Mouse (Mus musculus) limb, embryonic 11.5 days (tissue): ENCODE results near the gene Rnd2. TPM values are rescaled to one million over a fixed set of nuclear protein-coding genes. Genes with fewer than 3 reads are reported as not detected.

ENCODE experiments used
- ATAC-seq: fragments of 200-750 bp; cut with Nextera tagmentation; 2 replicates; pipeline ENCODE4 v1.8.0; 2017; ENCODE audit warnings: low read depth; ENCODE audit not compliant: insufficient number of reproducible peaks, low FRiP score, low TSS enrichment
- DNase-seq: peaks from one replicate; pipeline ENCODE4 v3.0.0-alpha.2; 2015; ENCODE audit warnings: low spot score
- H3K27ac ChIP-seq: fragments of 300-500 bp; sonication (generic); replicated peaks from 2 replicates; pipeline ENCODE4 v1.5.1; 2014; ENCODE audit warnings: low read depth, mild to moderate bottlenecking, low read length
- H3K27me3 ChIP-seq: fragments of 300-500 bp; sonication (generic); 2 replicates; pipeline ENCODE4 v1.6.1; 2014; ENCODE audit warnings: mild to moderate bottlenecking, low read length, mixed read lengths; ENCODE audit not compliant: control insufficient read depth, insufficient read depth
- H3K36me3 ChIP-seq: fragments of 300-500 bp; sonication (generic); 2 replicates; pipeline ENCODE4 v1.6.1; 2014; ENCODE audit warnings: mild to moderate bottlenecking, low read length, moderate library complexity, mixed read lengths; ENCODE audit not compliant: control insufficient read depth, insufficient read depth
- H3K4me1 ChIP-seq: fragments of 300-500 bp; sonication (generic); 2 replicates; pipeline ENCODE4 v1.6.1; 2014; ENCODE audit warnings: low read length, mixed read lengths; ENCODE audit not compliant: control insufficient read depth, insufficient read depth
- H3K4me2 ChIP-seq: fragments of 300-500 bp; sonication (generic); 2 replicates; pipeline ENCODE4 v1.6.1; 2014; ENCODE audit warnings: low read depth, mild to moderate bottlenecking, moderate library complexity; ENCODE audit not compliant: severe bottlenecking
- H3K4me3 ChIP-seq: fragments of 300-500 bp; sonication (generic); 2 replicates; pipeline ENCODE4 v1.5.1; 2014; ENCODE audit warnings: low read depth, low read length
- H3K9ac ChIP-seq: fragments of 300-500 bp; sonication (generic); 2 replicates; pipeline ENCODE4 v1.6.1; 2014; ENCODE audit warnings: mild to moderate bottlenecking, low read length
- H3K9me3 ChIP-seq: fragments of 300-500 bp; sonication (generic); 2 replicates; pipeline ENCODE4 v1.6.1; 2016; ENCODE audit warnings: low read length; ENCODE audit not compliant: control insufficient read depth
- WGBS: fragments of 180-500 bp; shearing (Covaris S2); extraction: QIAGEN DNeasy Blood & Tissue Kit; methylation state at CpG from one replicate; pipeline ENCODE4 v1.1.7; 2014; 5-methylcytosine and 5-hydroxymethylcytosine counted together
- microRNA-seq: library from miRNA; unstranded; fragments of <30 nt; microRNA quantifications from one replicate; pipeline ENCODE4, GENCODE M21; 2016
- polyA plus RNA-seq: library from polyadenylated mRNA; unstranded; fragments of >200 nt; fragmentation: Nextera tagmentation; extraction: Ambion mirVana; gene quantifications from 2 replicates; pipeline ENCODE4 v1.2.1, GENCODE M21; 2014

The Rnd2 gene
- polyA plus RNA-seq, 1 experiment from 2014 or later: 4.8 TPM

- 69% methylated on average over 6 of the region's 6 CpGs for WGBS
- H3K36me3 ChIP-seq: no peaks in the 10 kb centered on the region
- no peak overlapping the region for H3K4me3 ChIP-seq
- no peak for DNase-seq
- H3K27me3 ChIP-seq: no peaks in the 10 kb centered on the region
- H3K9ac ChIP-seq: no peak overlapping the region
- no peak overlapping the region for H3K27ac ChIP-seq
- ATAC-seq: no peak
- H3K4me1 ChIP-seq: no peaks in the 10 kb centered on the region
- no peaks in the 10 kb centered on the region for H3K9me3 ChIP-seq
- no peak overlapping the region for H3K4me2 ChIP-seq
Measured at GRCm38 (mm10) chr11:101486126-101486525, 21.3 kb downstream of the Rnd2 start.

DNA sequence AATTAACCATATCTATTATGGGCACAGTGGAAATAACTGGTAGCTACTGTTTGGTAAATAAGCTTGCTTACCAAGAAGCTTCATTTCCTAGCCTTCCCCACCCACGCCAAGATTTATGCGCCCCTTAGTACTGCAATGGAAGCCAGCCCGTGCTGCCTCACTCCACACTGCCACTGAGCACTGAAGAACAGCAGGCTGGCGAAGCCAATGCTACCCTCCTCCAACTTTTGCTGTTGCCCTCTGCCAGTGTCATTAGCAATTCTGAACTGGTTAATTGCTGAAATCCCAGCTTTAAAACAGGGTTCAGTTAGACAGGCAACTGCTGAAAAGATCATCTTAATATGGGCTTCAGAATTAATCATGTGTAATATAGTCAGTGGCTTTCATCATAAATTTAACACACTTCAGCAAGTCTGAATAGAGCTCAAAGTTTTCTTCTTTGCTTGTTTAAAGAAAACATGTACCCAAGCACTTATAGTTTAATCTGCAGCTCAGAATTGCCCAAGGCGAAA, 41.5 kb downstream of the Rnd2 start:
- no peaks in the 10 kb centered on the region for H3K4me1 ChIP-seq
- no peak overlapping the region for H3K4me3 ChIP-seq
- WGBS: 89% methylated on average over 5 of the region's 5 CpGs
- DNase-seq: no peak
- no peak overlapping the region for H3K4me2 ChIP-seq
- H3K36me3 ChIP-seq: peaks cover 8% of the 10 kb centered on the region
- ATAC-seq: no peak
- no peaks in the 10 kb centered on the region for H3K9me3 ChIP-seq
- no peak overlapping the region for H3K9ac ChIP-seq
- no peaks in the 10 kb centered on the region for H3K27me3 ChIP-seq
- no peak overlapping the region for H3K27ac ChIP-seq

DNA sequence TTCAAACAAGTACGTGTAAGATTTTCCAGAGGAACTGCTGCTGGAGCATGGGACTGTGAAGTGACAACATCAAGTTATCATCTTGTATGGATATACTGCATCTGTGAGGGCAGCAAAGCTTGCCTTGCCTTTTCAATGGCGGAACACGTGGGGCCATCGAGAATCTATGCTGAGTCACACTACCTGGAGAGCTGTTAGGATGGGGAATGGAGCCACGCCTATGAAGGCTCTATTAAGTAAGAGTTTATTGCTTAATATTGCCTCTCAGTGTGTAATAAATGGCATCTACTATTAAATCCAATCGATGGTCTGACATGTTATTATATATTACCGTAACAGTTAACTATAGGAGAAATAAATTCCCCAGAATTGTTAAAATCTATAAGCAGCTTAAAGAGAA, 42.3 kb downstream of the Rnd2 start:
- H3K9ac ChIP-seq: no peak overlapping the region
- H3K4me1 ChIP-seq: no peaks in the 10 kb centered on the region
- H3K27ac ChIP-seq: no peak overlapping the region
- DNase-seq: no peak
- WGBS: 92% methylated on average over 7 of the region's 7 CpGs
- no peak for ATAC-seq
- H3K27me3 ChIP-seq: no peaks in the 10 kb centered on the region
- peaks cover 9% of the 10 kb centered on the region for H3K36me3 ChIP-seq
- no peaks in the 10 kb centered on the region for H3K9me3 ChIP-seq
- no peak overlapping the region for H3K4me3 ChIP-seq
- no peak overlapping the region for H3K4me2 ChIP-seq

DNA sequence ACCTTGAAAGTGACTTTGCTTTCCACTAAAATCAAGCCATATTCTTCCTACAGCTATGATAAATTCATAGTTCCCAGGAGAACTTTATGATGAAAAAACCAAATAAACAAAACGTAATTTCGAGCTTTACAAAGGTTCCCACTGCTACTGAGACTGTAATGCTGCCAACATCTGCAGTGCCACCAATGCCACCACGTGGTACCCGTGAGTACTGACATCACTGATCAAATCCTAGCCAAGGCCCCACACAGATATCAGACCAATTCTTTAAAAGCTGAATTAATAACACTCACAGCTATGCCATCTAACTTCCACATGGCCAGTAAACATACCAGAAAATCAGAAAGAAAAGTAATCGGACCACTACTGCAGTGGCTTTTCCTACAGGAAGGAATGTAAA, 54.1 kb downstream of the Rnd2 start:
- Histone ChIP-seq H3K9me3 (no peaks in the 10 kb centered on the region), H3K27me3 (no peaks in the 10 kb centered on the region), H3K4me1 (no peaks in the 10 kb centered on the region), H3K4me3 (no peak overlapping the region), H3K4me2 (no peak overlapping the region), H3K9ac (no peak overlapping the region), H3K27ac (no peak overlapping the region), H3K36me3 (peaks cover 8% of the 10 kb centered on the region; the same call in 1 of the 2 replicates)
- 85% methylated on average over 5 of the region's 5 CpGs for WGBS
- no peak for DNase-seq
- ATAC-seq: no peak

- H3K4me1 ChIP-seq: no peaks in the 10 kb centered on the region
- H3K36me3 ChIP-seq: peaks cover 10% of the 10 kb centered on the region; the same call in 1 of the 2 replicates
- no peak overlapping the region for H3K4me2 ChIP-seq
- WGBS: 90% methylated on average over 6 of the region's 6 CpGs
- H3K27ac ChIP-seq: no peak overlapping the region
- H3K27me3 ChIP-seq: no peaks in the 10 kb centered on the region
- DNase-seq (no peak), ATAC-seq (no peak)
- no peak overlapping the region for H3K4me3 ChIP-seq
- H3K9ac ChIP-seq: no peak overlapping the region
- no peaks in the 10 kb centered on the region for H3K9me3 ChIP-seq
Measured at GRCm38 (mm10) chr11:101519364-101519763, 54.6 kb downstream of the Rnd2 start.

Small RNA genes within 50 kb of the gene (microRNA-seq; reads per million reads assigned to microRNA genes)
- not detected for gene Mir6929

Other genes starting within 250 kb of the Rnd2 start
- gene Ezh1, start 238.5 kb upstream of the Rnd2 start, polyA plus RNA-seq: 12.7 and 13.4 TPM in 2 replicates
- gene Ramp2, start 219.0 kb upstream of the Rnd2 start, polyA plus RNA-seq: 60.4 and 67.2 TPM in 2 replicates
- 111 and 120 TPM in 2 replicates for gene Vps25, start 211.3 kb upstream of the Rnd2 start, polyA plus RNA-seq
- gene Wnk4, start 204.4 kb upstream of the Rnd2 start, polyA plus RNA-seq: 7.0 and 8.1 TPM in 2 replicates
- 1.3 and 1.8 TPM in 2 replicates for gene Cntd1, start 186.0 kb upstream of the Rnd2 start, polyA plus RNA-seq
- 191 and 204 TPM in 2 replicates for gene Coa3, start 185.9 kb upstream of the Rnd2 start, polyA plus RNA-seq
- gene Becn1, start 162.7 kb upstream of the Rnd2 start, polyA plus RNA-seq: 135 and 139 TPM in 2 replicates
- gene Psme3, start 148.8 kb upstream of the Rnd2 start, polyA plus RNA-seq: 158 and 164 TPM in 2 replicates
- gene Aoc2, start 139.9 kb upstream of the Rnd2 start, polyA plus RNA-seq: 1.5 and 1.9 TPM in 2 replicates
- gene Aoc3, start 134.4 kb upstream of the Rnd2 start, polyA plus RNA-seq: not detected in 2 replicates
- not detected in 2 replicates for gene G6pc, start 97.4 kb upstream of the Rnd2 start, polyA plus RNA-seq
- gene Aarsd1, start 47.4 kb upstream of the Rnd2 start, polyA plus RNA-seq: 89.0 and 91.6 TPM in 2 replicates
- 10.4 and 11.5 TPM in 2 replicates for gene Gm27029, start 40.2 kb upstream of the Rnd2 start, polyA plus RNA-seq
- 13.3 and 14.4 TPM in 2 replicates for gene Rundc1, start 39.9 kb upstream of the Rnd2 start, polyA plus RNA-seq
- 4.3 and 4.5 TPM in 2 replicates for gene Ptges3l, start 39.7 kb upstream of the Rnd2 start, polyA plus RNA-seq
- gene Rpl27, start 22.7 kb upstream of the Rnd2 start, polyA plus RNA-seq: 459 and 489 TPM in 2 replicates
- 3.3 and 3.4 TPM in 2 replicates for gene Ifi35, start 16.6 kb upstream of the Rnd2 start, polyA plus RNA-seq
- gene Vat1, start 1.2 kb downstream of the Rnd2 start, polyA plus RNA-seq: 17.7 and 19.3 TPM in 2 replicates
- gene Brca1, start 87.0 kb downstream of the Rnd2 start, polyA plus RNA-seq: 23.2 and 23.3 TPM in 2 replicates
- 64.1 and 69.6 TPM in 2 replicates for gene Nbr1, start 87.2 kb downstream of the Rnd2 start, polyA plus RNA-seq
- gene Tmem106a, start 117.2 kb downstream of the Rnd2 start, polyA plus RNA-seq: 0.67 and 1.3 TPM in 2 replicates
- not detected in 2 replicates for gene Gm11634, start 134.3 kb downstream of the Rnd2 start, polyA plus RNA-seq
- 30.0 and 31.0 TPM in 2 replicates for gene Rdm1, start 162.2 kb downstream of the Rnd2 start, polyA plus RNA-seq
- gene Arl4d, start 200.5 kb downstream of the Rnd2 start, polyA plus RNA-seq: 1.7 TPM in 2 replicates